Mouse (Mus musculus): ENCODE measurements around the gene Ccrl2. TPM values are rescaled to one million over a fixed set of nuclear protein-coding genes. Genes with fewer than 3 reads are reported as not detected.
A peak's percentile ranks its signal among the peaks of the same experiment; 100 is the strongest.

Ccrl2 gene
- 1.3 and 1.5 TPM in 2 replicates for polyA plus RNA-seq (2016; fragmentation: Nextera tagmentation; extraction: Ambion mirVana)

GRCm38 (mm10) chr9:111056798-111057543, at the start of gene Ccrl2:
Gene Ccrl2, minus strand, starts transcription at chr9:111057519.
- H3K27ac ChIP-seq (replicated peaks) = no peak within 1 kb of the TSS
- H3K4me1 ChIP-seq = no peaks in the 10 kb centered on the region
- no peak for ATAC-seq (ENCODE audit: low FRiP score, low read depth)
- no peaks in the 10 kb centered on the region for H3K9me3 ChIP-seq
- H3K27me3 ChIP-seq = no peaks in the 10 kb centered on the region
- H3K36me3 ChIP-seq = no peaks in the 10 kb centered on the region
- WGBS = 62% methylated on average over 17 of the region's 17 CpGs
- 0 out of 2 replicates have a peak within 1 kb of the TSS, but pooled peaks have one; percentile 13 for H3K4me3 ChIP-seq
- H3K9ac ChIP-seq (replicated peaks) = no peak within 1 kb of the TSS
- H3K4me2 ChIP-seq (replicated peaks) = peak within 1 kb of the TSS; percentile 15; the same call in 1 of the 2 replicates

- H3K4me1 ChIP-seq = no peaks in the 10 kb centered on the region
- no peak for ATAC-seq (ENCODE audit: low FRiP score, low read depth)
- no peak overlapping the region for H3K9ac ChIP-seq (replicated peaks)
- no peak overlapping the region for H3K4me3 ChIP-seq
- no peaks in the 10 kb centered on the region for H3K36me3 ChIP-seq
- H3K27me3 ChIP-seq = no peaks in the 10 kb centered on the region
- no peak overlapping the region for H3K4me2 ChIP-seq (replicated peaks)
- H3K9me3 ChIP-seq = no peaks in the 10 kb centered on the region
- H3K27ac ChIP-seq (replicated peaks) = no peak overlapping the region
- WGBS = 95% methylated on average over 5 of the region's 5 CpGs
Measured at GRCm38 (mm10) chr9:111103893-111104292, 46.6 kb upstream of the Ccrl2 start.

- Histone ChIP-seq H3K27ac (replicated peaks) (no peak overlapping the region), H3K4me2 (replicated peaks) (no peak overlapping the region), H3K36me3 (no peaks in the 10 kb centered on the region), H3K4me3 (no peak overlapping the region), H3K9me3 (no peaks in the 10 kb centered on the region), H3K9ac (replicated peaks) (no peak overlapping the region), H3K27me3 (no peaks in the 10 kb centered on the region), H3K4me1 (no peaks in the 10 kb centered on the region)
- 85% methylated on average over 5 of the region's 5 CpGs for WGBS
- ATAC-seq (ENCODE audit: low FRiP score, low read depth) = no peak
Measured at GRCm38 (mm10) chr9:111103293-111103692, 46.0 kb upstream of the Ccrl2 start.

DNA sequence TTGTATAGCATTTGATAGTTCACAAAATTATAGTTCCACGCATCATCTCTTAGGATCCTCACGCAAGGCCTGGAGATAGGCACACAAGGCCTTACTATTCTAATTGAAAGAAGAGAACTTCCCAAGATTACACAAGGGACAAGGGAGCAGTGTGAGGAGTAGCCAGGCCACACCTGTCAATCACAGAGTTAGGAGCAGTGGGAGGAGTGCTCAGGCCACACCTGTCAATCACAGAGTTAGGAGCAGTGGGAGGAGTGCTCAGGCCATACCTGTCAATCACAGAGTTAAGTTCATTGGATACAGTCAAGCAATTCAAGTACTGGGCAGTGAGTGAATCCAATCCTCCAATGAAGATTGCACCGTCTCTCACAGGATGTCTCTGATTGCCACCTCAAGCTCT, 43.1 kb upstream of the Ccrl2 start:
- no peak overlapping the region for H3K27ac ChIP-seq (replicated peaks)
- H3K4me2 ChIP-seq (replicated peaks) = no peak overlapping the region
- no peak overlapping the region for H3K9ac ChIP-seq (replicated peaks)
- no peaks in the 10 kb centered on the region for H3K27me3 ChIP-seq
- no peaks in the 10 kb centered on the region for H3K36me3 ChIP-seq
- no peak overlapping the region for H3K4me3 ChIP-seq
- ATAC-seq (ENCODE audit: low FRiP score, low read depth) = no peak
- H3K4me1 ChIP-seq = no peaks in the 10 kb centered on the region
- whole genome bisulfite sequencing = 90% methylated on average over 3 of the region's 3 CpGs
- H3K9me3 ChIP-seq = no peaks in the 10 kb centered on the region

DNA sequence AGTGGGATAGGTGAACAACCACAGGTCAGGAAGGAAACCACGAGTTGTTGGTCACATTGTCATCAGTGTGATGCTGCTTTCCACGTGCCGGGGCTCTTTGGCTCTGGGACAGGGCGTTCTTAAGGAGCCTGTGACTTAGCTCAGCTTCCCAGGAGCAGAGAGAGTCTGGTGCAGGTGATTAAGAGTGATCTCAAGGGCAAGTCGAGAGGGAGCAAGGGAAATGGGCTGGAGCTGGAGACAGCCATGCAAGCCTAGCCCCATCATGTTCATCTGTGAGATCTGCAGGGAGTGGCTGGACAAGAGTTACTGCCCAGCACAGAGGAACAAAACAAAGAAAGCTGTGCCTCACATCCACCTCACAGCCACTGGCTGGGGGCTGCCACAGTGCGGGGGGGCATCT, 40.2 kb upstream of the Ccrl2 start:
- Histone ChIP-seq H3K36me3 (no peaks in the 10 kb centered on the region), H3K9me3 (no peaks in the 10 kb centered on the region), H3K4me1 (no peaks in the 10 kb centered on the region), H3K9ac (replicated peaks) (no peak overlapping the region), H3K4me2 (replicated peaks) (no peak overlapping the region), H3K27me3 (no peaks in the 10 kb centered on the region), H3K4me3 (no peak overlapping the region), H3K27ac (replicated peaks) (no peak overlapping the region)
- 74% methylated on average over 6 of the region's 6 CpGs for WGBS
- ATAC-seq (ENCODE audit: low FRiP score, low read depth) = no peak

GRCm38 (mm10) chr9:111096419-111097326, 39.4 kb upstream of the Ccrl2 start:
- 90% methylated on average over 16 of the region's 16 CpGs for WGBS
- Histone ChIP-seq H3K4me2 (replicated peaks) (no peak overlapping the region), H3K27ac (replicated peaks) (no peak overlapping the region), H3K27me3 (no peaks in the 10 kb centered on the region; the same call in 1 of the 2 replicates), H3K4me3 (no peak overlapping the region), H3K9me3 (no peaks in the 10 kb centered on the region), H3K4me1 (no peaks in the 10 kb centered on the region), H3K9ac (replicated peaks) (no peak overlapping the region), H3K36me3 (no peaks in the 10 kb centered on the region)
- ATAC-seq (ENCODE audit: low FRiP score, low read depth) = no peak

- Histone ChIP-seq H3K9ac (replicated peaks) (no peak overlapping the region), H3K4me2 (replicated peaks) (no peak overlapping the region), H3K9me3 (no peaks in the 10 kb centered on the region), H3K4me1 (no peaks in the 10 kb centered on the region), H3K4me3 (no peak overlapping the region), H3K36me3 (no peaks in the 10 kb centered on the region), H3K27me3 (no peaks in the 10 kb centered on the region; the same call in 1 of the 2 replicates), H3K27ac (replicated peaks) (no peak overlapping the region)
- no peak for ATAC-seq (ENCODE audit: low FRiP score, low read depth)
- 86% methylated on average over 7 of the region's 7 CpGs for WGBS
Measured at GRCm38 (mm10) chr9:111095710-111096109, 38.4 kb upstream of the Ccrl2 start.

- H3K27me3 ChIP-seq = no peaks in the 10 kb centered on the region; the same call in 1 of the 2 replicates
- no peak overlapping the region for H3K4me2 ChIP-seq (replicated peaks)
- 83% methylated on average over 5 of the region's 5 CpGs for WGBS
- no peak overlapping the region for H3K27ac ChIP-seq (replicated peaks)
- no peak for ATAC-seq (ENCODE audit: low FRiP score, low read depth)
- H3K9me3 ChIP-seq = no peaks in the 10 kb centered on the region
- H3K4me3 ChIP-seq = no peak overlapping the region
- no peaks in the 10 kb centered on the region for H3K36me3 ChIP-seq
- H3K4me1 ChIP-seq = no peaks in the 10 kb centered on the region
- H3K9ac ChIP-seq (replicated peaks) = no peak overlapping the region
Measured at GRCm38 (mm10) chr9:111094626-111095025, 37.3 kb upstream of the Ccrl2 start.

DNA sequence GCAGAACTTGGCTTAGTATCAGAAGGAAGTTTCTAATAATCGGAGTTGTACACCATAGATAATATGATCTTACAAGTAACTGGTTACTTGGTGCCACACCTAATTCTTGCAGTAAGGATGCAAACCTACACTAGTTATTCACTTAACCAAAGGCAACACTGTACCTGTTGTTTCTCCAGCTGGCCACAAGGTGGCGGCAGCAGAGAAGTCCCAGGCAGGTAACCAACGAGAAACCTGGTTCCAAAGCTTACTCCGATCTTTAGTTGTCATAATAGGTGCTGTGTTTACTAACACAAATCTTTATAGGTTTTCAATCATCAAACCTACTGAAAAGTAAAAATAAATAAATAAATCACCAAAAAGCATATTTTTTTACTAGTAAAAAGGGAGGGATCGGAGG, 35.8 kb upstream of the Ccrl2 start:
- Histone ChIP-seq H3K9ac (replicated peaks) (no peak overlapping the region), H3K36me3 (no peaks in the 10 kb centered on the region), H3K27ac (replicated peaks) (no peak overlapping the region), H3K9me3 (no peaks in the 10 kb centered on the region), H3K4me1 (peaks cover 10% of the 10 kb centered on the region), H3K4me2 (replicated peaks) (no peak overlapping the region), H3K27me3 (no peaks in the 10 kb centered on the region; the same call in 1 of the 2 replicates), H3K4me3 (no peak overlapping the region)
- 40% methylated on average over 5 of the region's 5 CpGs for WGBS
- no peak for ATAC-seq (ENCODE audit: low FRiP score, low read depth)

DNA sequence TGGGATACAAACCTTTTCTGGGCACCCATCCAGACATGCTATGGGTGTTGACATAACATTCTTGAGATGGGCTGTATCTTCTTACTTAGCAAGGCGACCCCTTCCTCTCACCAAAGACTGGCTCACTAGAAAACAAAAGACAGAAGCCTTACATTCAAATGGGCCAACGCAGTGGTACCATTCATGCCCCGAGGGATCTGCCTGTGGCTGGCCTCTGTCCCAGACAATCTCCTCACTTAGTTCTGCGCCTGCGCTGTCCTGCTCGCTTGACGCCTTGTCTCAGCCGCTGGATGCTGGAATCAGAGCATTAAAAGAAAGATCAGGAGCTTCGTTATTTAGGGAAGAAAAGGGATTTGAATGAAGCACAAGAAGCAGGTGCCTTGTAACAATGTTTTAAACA, 35.3 kb upstream of the Ccrl2 start:
- Histone ChIP-seq H3K4me1 (peaks cover 12% of the 10 kb centered on the region), H3K27me3 (no peaks in the 10 kb centered on the region; the same call in 1 of the 2 replicates), H3K36me3 (no peaks in the 10 kb centered on the region), H3K9me3 (no peaks in the 10 kb centered on the region), H3K27ac (replicated peaks) (no peak overlapping the region), H3K9ac (replicated peaks) (no peak overlapping the region), H3K4me3 (no peak overlapping the region), H3K4me2 (replicated peaks) (no peak overlapping the region)
- ATAC-seq (ENCODE audit: low FRiP score, low read depth) = no peak
- 72% methylated on average over 9 of the region's 9 CpGs for WGBS

- Histone ChIP-seq H3K9ac (replicated peaks) (no peak overlapping the region), H3K36me3 (no peaks in the 10 kb centered on the region), H3K27ac (replicated peaks) (no peak overlapping the region), H3K4me3 (no peak overlapping the region), H3K4me1 (peaks cover 15% of the 10 kb centered on the region), H3K4me2 (replicated peaks) (no peak overlapping the region), H3K9me3 (no peaks in the 10 kb centered on the region), H3K27me3 (no peaks in the 10 kb centered on the region; the same call in 1 of the 2 replicates)
- WGBS = 39% methylated on average over 7 of the region's 7 CpGs
- no peak for ATAC-seq (ENCODE audit: low FRiP score, low read depth)
Measured at GRCm38 (mm10) chr9:111088886-111089285, 31.6 kb upstream of the Ccrl2 start.

DNA sequence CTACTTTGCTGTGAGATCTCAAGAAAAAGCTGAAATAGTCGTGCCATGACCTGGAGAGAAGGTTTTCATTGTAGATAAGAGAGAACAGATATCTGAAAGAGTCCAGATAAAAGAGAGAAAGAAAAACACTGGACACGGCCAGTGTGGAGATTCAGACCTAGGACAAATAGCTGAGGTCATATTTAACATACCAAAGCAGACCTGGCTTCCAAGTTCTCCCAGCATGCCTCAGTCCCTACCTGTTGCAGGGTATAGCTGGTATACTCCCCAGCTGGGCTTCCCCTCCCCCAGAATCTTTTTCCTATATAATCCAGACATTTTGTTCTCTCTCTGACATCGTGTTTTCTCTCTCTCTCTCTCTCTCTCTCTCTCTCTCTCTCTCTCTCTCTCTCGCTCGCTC, 30.6 kb upstream of the Ccrl2 start:
- H3K27me3 ChIP-seq = no peaks in the 10 kb centered on the region; the same call in 1 of the 2 replicates
- no peak overlapping the region for H3K27ac ChIP-seq (replicated peaks)
- H3K4me1 ChIP-seq = peaks cover 15% of the 10 kb centered on the region
- no peaks in the 10 kb centered on the region for H3K9me3 ChIP-seq
- no peaks in the 10 kb centered on the region for H3K36me3 ChIP-seq
- ATAC-seq (ENCODE audit: low FRiP score, low read depth) = no peak
- H3K4me2 ChIP-seq (replicated peaks) = no peak overlapping the region
- H3K9ac ChIP-seq (replicated peaks) = no peak overlapping the region
- 6% methylated on average over 5 of the region's 5 CpGs for WGBS
- H3K4me3 ChIP-seq = no peak overlapping the region

Data from midbrain, embryonic 12.5 days (tissue).